Mouse (Mus musculus) splenic B cell, adult 2 months (primary cell): ENCODE data around the gene Camk1.

Experiments
- DNase-seq: peaks from one replicate; pipeline ENCODE4 v3.0.0-alpha.2; 2011; ENCODE audit warnings: low read depth, low spot score
- H3K27me3 ChIP-seq: 2 replicates; pipeline ENCODE4 v1.6.1; 2012; ENCODE audit warnings: mild to moderate bottlenecking, low read length, moderate library complexity, mixed read lengths; ENCODE audit not compliant: control insufficient read depth, poor library complexity, insufficient read depth, severe bottlenecking
- H3K36me3 ChIP-seq: 2 replicates; pipeline ENCODE4 v1.6.1; 2012; ENCODE audit warnings: mild to moderate bottlenecking, low read length, moderate library complexity, mixed read lengths; ENCODE audit not compliant: control insufficient read depth, poor library complexity, insufficient read depth, severe bottlenecking

Gene Camk1

DNA sequence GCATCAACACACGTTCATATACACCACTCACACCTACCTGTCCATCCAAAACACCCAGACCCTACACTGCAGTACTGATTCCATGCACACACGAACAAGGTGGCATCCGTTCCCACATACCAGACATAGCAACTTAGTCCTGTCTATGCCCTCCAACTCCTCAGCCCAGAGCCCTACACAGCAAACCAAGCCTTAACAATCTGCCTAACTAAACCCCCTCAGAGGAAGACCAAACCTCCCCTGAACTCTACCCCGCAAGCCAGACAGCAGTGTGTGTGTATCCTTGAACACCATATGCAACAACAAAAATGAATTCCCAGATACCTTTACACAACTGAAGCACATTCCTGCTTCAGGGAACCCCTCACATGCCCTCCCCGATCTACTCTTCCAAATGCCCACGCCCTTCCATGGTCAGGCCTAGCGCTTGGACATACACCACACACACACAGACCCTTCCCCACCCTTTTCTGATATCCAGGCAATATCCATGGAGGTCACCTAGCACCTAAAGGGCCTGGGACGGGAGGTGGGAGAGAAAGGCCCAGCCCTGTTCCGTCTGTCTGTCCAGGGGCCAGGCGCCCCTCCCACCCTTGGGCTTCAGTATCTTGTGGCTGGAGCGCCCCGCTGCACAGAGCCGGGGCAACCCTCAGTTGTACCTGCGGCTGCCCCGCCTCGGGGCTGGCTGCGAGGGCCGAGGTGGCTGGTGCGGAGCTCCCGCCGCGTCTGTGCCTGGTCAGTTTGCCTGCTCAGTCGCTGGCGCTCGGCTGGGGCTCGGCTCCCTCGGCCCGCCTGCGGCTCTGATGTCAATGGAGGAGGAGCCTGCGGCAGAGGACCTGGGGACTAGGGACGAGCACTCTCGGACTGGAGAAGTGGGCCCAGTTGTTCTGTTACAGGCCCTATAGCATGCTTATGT, at the start of gene Camk1:
Gene Camk1, minus strand, starts transcription at position 808 of the 916 bp plus-strand sequence.
- Histone ChIP-seq H3K27me3 (no peaks in the 10 kb centered on the region), H3K36me3 (no peaks in the 10 kb centered on the region)
- DNase-seq: peak; percentile 21

DNA sequence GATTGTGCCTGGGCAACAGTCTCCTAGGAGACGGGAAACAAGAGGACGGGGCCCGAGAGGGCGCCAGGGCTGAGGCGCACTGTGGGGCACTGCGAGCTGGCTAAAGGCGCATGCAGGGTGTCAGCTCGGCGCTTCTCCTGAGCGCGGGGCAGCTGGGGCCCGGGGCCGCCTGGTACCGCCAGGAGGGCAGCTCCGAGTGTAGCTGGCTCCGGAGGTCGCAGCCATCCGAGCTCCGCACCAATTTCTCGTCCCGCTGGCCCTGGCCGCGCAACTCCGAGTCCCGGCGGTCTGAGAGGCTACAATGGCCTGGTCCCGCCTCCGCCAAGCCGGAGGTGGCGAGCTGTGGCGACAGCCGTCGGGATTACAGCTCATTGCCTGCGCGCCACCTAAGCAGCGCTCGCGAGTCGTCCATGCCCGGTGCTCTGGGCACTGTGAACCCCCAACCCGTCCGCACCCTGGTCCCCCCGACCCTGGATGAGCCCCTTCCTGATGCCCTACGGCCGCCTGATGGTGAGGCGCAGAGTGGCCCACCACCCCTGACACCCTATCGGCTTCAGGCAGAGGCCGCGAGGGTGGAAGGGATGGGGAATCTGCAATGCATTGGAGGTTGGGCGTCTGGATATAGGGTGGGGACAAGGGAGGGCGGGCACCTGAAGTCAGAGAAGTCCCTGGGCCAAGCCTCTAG, 48.7 kb upstream of the Camk1 start:
- no peak for DNase-seq
- peaks cover 8% of the 10 kb centered on the region for H3K36me3 ChIP-seq
- H3K27me3 ChIP-seq: no peaks in the 10 kb centered on the region

DNA sequence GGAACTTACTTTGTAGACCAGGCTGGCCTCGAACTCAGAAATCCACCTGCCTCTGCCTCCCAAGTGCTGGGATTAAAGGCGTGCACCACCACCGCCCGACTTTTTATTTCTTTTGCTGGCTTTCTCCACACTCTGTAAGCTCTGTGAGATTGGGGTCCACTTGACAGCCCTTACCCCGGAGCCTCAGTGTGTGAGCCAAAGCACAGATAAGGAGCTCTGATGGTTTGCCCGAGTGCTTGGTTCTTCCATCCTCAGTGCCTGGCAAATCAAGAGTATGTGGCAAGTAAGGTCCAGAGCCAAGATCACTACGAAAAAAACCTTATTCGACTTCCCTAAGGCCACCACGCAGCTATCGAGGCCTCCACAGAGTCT, 48.2 kb upstream of the Camk1 start:
- no peak for DNase-seq

DNA sequence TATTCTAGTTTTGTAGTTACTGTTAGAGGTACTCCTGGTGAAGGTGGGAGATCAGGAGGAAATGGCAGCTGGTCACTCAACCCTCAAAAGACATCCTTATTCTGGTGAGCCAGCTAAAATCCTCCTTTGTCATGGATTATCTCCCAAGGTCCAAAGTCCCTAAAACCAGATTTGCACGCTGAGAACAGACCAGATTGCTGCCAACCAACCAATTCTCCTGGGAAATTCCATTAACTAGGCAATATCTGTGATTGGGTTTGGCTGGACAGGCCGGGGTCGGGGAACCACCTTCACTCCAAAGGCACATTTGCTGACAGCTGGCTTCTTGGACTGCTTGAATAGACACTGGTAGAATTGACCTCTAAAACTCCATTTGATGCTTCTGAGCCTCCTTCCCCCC, 46.9 kb upstream of the Camk1 start:
- H3K36me3 ChIP-seq: peaks cover 12% of the 10 kb centered on the region
- no peak for DNase-seq

More for the DNA sequence above, 48.2 kb upstream of the Camk1 start:
- H3K36me3 ChIP-seq: peaks cover 12% of the 10 kb centered on the region
- no peaks in the 10 kb centered on the region for H3K27me3 ChIP-seq

DNA sequence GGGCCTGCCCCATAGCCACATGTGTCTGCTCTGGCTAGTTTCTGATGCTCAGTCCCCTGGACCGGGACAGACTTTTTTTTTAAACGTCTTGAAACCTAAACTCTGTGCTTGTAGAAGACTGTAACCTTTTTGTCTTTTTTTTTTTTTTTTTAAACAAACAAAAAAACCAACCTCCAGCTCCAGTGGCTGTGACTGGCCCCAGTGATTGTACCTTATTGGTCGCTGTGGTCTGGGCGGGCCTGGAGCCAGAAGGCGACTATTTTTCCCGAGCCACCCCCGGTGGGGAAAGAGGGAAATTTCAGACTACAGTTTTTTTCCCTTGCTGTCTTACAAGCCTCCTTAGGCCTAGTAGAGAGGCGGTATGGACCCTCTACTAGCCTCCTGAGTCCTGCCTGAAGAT, 45.2 kb upstream of the Camk1 start, which contains the start of gene Ttll3:
Gene Ttll3, plus strand, starts transcription at position 301 of the 400 bp plus-strand sequence.
- Histone ChIP-seq H3K27me3 (no peaks in the 10 kb centered on the region), H3K36me3 (peaks cover 20% of the 10 kb centered on the region)
- no peak for DNase-seq

More for the DNA sequence above, 46.9 kb upstream of the Camk1 start:
- H3K27me3 ChIP-seq: no peaks in the 10 kb centered on the region

DNA sequence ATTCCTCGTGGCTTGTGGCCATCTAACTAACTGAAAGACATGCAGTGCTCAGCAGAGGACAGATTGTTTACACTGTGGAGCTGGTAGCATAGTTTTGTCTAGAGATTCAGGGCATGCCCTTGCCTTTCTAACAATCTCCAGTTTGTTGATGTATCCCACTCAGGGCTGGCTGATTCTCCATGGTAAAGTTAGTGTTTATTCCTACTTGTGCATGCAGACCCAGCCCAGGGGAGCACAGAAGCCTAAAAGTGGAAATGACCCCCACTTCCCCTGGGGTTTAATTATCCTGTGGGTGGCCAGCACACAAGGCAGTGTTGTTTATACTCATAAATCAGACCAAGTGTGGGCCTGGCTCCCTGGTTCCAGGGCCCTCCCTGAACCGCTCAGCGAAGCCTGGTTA, 42.2 kb upstream of the Camk1 start:
- Histone ChIP-seq H3K36me3 (peaks cover 31% of the 10 kb centered on the region), H3K27me3 (no peaks in the 10 kb centered on the region)

DNA sequence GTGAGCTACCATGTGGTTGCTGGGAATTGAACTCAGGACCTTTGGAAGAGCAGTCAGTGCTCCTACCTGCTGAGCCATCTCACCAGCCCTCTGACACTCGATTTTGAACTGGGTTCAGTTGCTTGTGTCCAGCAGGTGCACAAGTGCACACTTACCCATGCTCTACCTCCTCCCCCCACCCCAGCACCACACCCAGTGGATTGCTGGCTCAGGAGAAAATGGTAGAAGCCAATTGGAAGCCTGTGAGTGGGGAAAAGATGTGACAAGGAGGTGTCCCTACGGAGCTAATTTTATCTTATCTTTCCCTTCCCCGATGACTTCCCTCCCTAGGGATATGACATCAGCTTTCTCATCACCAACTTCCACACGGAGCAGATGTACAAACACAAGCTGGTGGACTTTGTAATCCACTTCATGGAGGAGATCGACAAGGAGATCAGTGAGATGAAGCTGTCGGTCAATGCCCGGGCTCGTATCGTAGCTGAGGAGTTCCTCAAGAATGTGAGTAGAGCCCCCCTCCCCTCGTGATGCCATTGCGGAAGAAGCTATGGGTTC, 41.5 kb upstream of the Camk1 start:
- Histone ChIP-seq H3K36me3 (peaks cover 34% of the 10 kb centered on the region), H3K27me3 (no peaks in the 10 kb centered on the region)
- DNase-seq: no peak

More for the DNA sequence above, 42.2 kb upstream of the Camk1 start:
- DNase-seq: no peak

DNA sequence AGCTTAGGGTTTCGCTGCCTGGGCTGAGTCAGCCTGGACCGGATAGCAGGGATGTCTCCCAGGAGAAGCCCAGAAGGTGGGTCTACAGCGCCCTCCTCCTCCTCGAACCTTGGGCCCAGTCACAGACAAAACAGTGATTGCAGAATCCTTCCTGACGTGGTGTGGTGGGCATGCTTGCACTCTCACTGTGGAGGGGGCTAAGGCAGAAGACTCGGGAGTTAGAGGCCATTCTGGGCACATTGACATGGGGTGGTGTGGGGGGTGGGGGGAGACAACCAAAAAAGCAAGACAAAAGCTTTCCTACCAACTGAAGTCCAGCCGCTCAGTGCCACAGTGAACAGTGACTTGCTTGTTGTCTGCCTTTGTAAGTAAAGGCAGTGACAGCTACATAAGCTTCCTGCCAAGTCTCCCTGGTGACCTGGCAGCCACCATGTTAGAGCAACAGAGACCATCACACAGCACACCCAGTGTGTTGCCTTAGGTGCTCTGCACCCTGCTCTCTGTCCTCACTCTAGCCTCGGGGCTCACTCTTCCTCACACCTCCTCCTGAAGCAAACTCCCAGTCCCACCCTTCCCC, 40.7 kb upstream of the Camk1 start:
- H3K36me3 ChIP-seq: peaks cover 31% of the 10 kb centered on the region
- DNase-seq: no peak

DNA sequence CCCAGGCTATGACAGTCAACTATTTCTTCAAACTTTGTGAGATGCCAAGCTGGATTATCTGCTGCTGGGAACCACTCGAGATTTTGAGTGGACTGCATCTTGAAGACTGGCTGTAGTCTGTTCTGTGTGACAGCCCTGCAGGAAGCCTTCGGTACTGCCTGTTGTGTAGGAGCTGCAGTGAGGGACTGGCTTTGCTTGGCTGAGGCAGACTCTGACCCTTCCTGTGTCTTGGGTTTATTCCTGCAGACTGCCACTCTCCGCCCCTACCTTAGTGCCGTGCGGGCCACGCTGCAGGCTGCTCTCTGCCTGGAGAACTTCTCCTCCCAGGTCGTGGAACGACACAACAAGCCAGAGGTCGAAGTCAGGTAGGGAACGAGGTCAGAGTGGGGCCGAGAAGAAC, 36.7 kb upstream of the Camk1 start:
- DNase-seq: no peak
- no peaks in the 10 kb centered on the region for H3K27me3 ChIP-seq
- H3K36me3 ChIP-seq: peaks cover 23% of the 10 kb centered on the region

More for the DNA sequence above, 40.7 kb upstream of the Camk1 start:
- no peaks in the 10 kb centered on the region for H3K27me3 ChIP-seq

DNA sequence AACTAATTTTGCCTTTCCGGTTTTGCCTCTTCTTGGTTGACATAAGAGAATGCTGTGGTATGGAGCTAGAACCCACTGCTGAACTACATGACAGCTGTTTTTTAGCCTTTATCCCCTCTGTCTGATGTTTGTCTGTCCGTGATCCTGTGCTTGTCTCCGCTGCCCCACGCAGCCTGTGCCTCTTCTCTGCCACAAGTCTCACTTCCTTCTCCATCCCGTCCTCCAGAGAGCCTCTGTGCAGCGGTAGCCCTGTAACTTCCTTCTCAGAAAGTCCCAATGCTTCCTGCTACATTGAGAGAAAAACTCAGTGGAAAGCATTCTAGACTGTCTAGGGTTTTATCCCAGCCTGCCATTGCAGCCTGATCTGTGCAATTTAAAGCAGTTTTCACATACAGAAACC, 35.5 kb upstream of the Camk1 start:
- DNase-seq: peak; percentile 58
- H3K36me3 ChIP-seq: peaks cover 18% of the 10 kb centered on the region
- H3K27me3 ChIP-seq: no peaks in the 10 kb centered on the region

DNA sequence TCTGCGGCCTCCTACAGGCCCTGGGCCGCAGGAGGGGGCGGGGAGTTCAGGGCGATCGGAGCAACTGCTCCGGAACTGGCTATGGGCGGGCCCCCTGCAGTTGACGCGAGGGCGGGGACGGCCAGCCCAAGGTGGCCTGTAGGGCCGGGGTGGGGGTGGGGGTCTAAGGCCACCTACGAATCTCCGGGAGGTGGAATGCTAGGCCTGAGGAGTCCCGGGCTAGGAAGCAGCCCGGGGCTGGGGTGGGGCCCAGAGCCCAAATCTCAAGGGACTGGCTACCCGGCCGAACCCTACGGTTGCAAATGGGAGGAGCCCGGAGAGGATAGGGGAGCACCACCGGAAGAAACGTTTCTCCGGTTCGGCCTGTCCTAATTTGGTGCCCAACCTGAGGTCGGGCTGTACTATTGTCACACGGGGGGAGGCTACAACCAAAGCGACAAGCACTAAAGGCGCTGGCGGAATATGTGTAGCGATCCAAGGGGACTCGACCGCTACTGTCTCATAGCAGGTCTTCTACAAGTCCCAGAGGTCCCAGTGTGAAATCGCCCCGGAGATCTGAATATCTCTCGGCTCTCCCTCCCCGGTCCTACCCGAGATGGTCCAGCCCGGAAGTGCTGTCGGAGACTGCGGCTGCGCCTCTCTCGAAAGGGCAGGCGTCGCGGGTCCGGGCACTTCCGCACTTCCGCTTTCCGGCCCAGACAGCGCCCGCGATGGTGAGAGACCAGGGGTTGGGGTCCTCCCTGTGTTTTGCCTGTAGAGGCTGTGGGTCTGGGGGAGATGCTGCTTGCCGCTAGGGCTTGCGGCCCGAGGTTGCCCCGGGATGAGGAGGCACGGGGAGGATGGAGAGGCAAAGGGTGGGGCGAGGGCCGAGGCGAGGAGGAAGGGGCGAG, 34.0 kb upstream of the Camk1 start, which contains the start of the genes Tada3 and Arpc4:
Gene Tada3, minus strand, starts transcription at position 388 of the 890 bp plus-strand sequence.
Gene Arpc4, plus strand, starts transcription at position 620 of the 890 bp plus-strand sequence.
- Histone ChIP-seq H3K27me3 (no peaks in the 10 kb centered on the region), H3K36me3 (peaks cover 13% of the 10 kb centered on the region)
- DNase-seq: peak; percentile 95

DNA sequence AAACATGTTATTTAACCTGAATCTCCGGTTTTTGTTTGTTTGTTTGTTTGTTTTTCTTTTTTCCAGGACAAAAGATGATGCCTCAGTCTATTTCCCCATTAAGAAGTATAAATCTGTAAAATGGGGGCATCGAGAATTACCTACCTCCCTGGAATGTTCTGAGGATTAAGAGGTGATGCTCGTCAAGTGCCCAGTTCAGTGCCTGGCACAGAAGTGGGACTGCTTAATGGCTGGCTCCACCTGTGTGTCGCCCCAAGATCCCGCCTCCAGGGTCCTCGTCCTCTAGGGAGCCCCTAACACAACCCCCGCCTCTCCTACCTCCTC, 33.4 kb upstream of the Camk1 start:
- Histone ChIP-seq H3K27me3 (no peaks in the 10 kb centered on the region), H3K36me3 (peaks cover 12% of the 10 kb centered on the region)
- DNase-seq: no peak

DNA sequence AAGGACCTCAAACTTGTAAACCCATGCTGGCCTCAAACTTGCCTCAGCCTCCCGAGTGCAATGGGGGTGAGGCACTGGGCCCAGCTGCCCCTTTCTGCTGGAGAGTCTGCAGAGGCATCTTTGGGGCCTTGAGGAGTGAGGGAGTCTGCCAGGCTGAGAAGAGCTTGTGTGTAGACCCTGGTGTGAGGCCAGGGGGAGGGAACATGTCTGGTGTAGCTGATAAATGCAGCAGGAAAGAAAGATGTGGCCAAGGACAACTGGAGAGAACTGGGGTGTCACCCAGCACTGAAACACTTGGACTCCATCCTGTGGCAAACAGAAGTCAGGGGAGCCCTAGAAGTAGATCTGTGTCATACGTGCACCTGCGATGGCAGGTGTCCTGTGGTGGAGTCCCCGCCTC, 29.7 kb upstream of the Camk1 start:
- no peak for DNase-seq

More for the DNA sequence above, 29.7 kb upstream of the Camk1 start:
- H3K36me3 ChIP-seq: peaks cover 7% of the 10 kb centered on the region
- H3K27me3 ChIP-seq: no peaks in the 10 kb centered on the region
